Mouse (Mus musculus) neutrophil, adult 65 days (primary cell): ENCODE measurements around the gene Senp5. TPM values are rescaled to one million over a fixed set of nuclear protein-coding genes. Genes with fewer than 3 reads are reported as not detected.

Experiments
- total RNA-seq: library from RNA; stranded (reverse); gene quantifications from 2 replicates; pipeline ENCODE4 v1.2.4, GENCODE M21; 2023

The Senp5 gene
- 10.4 and 16.2 TPM in 2 replicates for total RNA-seq

GRCm38 (mm10) chr16:32002509-32003477 lies at the start of gene Senp5:
Gene Senp5 (minus strand): TSS chr16:32003287.

GRCm38 (mm10) chr16:31948345-31948774 lies 54.7 kb downstream of the Senp5 start, which contains the start of the genes 0610012G03Rik and Ncbp2:
Gene 0610012G03Rik (minus strand): TSS chr16:31948494.
Gene Ncbp2 (plus strand): TSS chr16:31948513.

GRCm38 (mm10) chr16:31933751-31934549 lies 69.1 kb downstream of the Senp5 start, which contains the start of gene Pigz:
Gene Pigz (plus strand): TSS chr16:31933851.

Other genes starting within 250 kb of the Senp5 start
- gene Meltf, start 124.5 kb downstream of the Senp5 start, total RNA-seq, result not detected in 2 replicates
- not detected in 2 replicates for gene Pigz, start 69.4 kb downstream of the Senp5 start, total RNA-seq
- gene 0610012G03Rik, start 54.8 kb downstream of the Senp5 start, total RNA-seq, result 10.6 and 13.5 TPM in 2 replicates
- gene Ncbp2, start 54.8 kb downstream of the Senp5 start, total RNA-seq, result 12.0 and 13.7 TPM in 2 replicates
- gene Pak2, start 76.1 kb upstream of the Senp5 start, total RNA-seq, result 97.0 and 112 TPM in 2 replicates
- gene Pigx, start 96.5 kb upstream of the Senp5 start, total RNA-seq, result 37.4 and 49.3 TPM in 2 replicates
- 33.1 and 41.5 TPM in 2 replicates for gene Cep19, start 96.5 kb upstream of the Senp5 start, total RNA-seq
- gene Nrros, start 162.3 kb upstream of the Senp5 start, total RNA-seq, result 114 and 161 TPM in 2 replicates
- 2.9 and 3.9 TPM in 2 replicates for gene Bex6, start 176.5 kb upstream of the Senp5 start, total RNA-seq
- 6.2 and 7.2 TPM in 2 replicates for gene Fbxo45, start 243.9 kb upstream of the Senp5 start, total RNA-seq
- 7.9 and 8.3 TPM in 2 replicates for gene Wdr53, start 243.9 kb upstream of the Senp5 start, total RNA-seq